Comparison of ENCODE assay signal across 8 mouse cellular contexts in the genomic region with DNA sequence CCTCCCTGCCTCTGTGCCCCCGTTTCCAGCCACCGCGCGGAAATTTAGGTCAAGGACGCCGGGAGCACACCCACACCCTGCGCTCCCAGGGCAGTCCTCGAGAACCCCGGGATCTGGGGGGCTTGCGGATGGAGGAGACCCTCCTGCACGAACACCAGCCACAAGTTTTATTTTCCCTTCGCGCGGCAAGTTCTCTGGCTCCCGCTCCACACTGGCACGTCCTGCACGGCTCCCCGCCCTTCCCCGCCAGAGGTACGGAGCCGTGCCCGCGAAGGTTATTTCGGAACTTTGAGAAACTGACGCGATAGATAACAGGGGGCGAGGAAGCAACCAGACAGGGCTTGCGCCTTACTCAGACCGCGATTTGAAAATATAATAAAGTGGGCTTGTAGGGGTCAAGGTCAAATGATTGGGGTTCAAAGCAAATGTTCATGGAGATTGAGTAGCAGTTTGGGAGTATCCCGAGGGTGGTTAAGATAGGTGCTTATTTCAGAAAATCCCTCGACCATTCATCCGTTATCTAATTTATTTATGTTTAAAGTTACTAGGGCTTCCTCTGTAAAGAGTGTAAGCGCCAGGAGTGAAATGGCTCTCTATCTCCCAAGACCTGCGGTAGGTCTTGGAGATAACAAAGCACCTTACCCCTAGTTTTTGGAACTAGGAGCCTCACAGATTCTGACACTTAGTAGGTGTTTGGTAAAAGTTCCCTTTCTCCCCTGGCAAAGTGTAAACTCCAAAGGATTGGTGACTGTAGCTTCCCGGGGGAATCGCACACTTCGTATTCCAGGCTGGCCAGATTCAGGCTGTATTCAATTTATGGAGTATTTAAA. TPM values are rescaled to one million over a fixed set of nuclear protein-coding genes. Genes with fewer than 3 reads are reported as not detected.
DNase-seq lines count a peak whose midpoint lies in the region; ATAC-seq and TF ChIP-seq lines count a peak whose summit lies in the region.

No protein-coding gene starts in this region.

- H3K27me3 ChIP-seq in heart, embryonic 11.5 days (ENCODE audit: control insufficient read depth, insufficient read depth, low read length): no peaks in the 10 kb centered on the region
- H3K27me3 ChIP-seq in limb, embryonic 15.5 days: no peaks in the 10 kb centered on the region
- no peaks in the 10 kb centered on the region for H3K27me3 ChIP-seq in myocyte (ENCODE audit: control insufficient read depth, insufficient read depth, insufficient read length)

- H3K9me3 ChIP-seq in heart, embryonic 11.5 days (replicated peaks; ENCODE audit: control insufficient read depth, low read length): no peaks in the 10 kb centered on the region
- no peaks in the 10 kb centered on the region for H3K9me3 ChIP-seq in limb, embryonic 15.5 days

- peaks cover 38% of the 10 kb centered on the region for H3K79me2 ChIP-seq in myocyte (ENCODE audit: control insufficient read depth, insufficient read depth)

- WGBS in heart, embryonic 11.5 days (ENCODE audit: insufficient replicate concordance): 4% methylated on average over 38 of the region's 38 CpGs
- WGBS in limb, embryonic 15.5 days: 5% methylated on average over 38 of the region's 38 CpGs

- H3K27ac ChIP-seq in brown adipose tissue, adult 24 weeks (replicated peaks; ENCODE audit: low read depth, low read length): peak overlapping the region; percentile 87
- peak overlapping the region; percentile 90 for H3K27ac ChIP-seq in heart, embryonic 11.5 days (ENCODE audit: low read depth, low read length)
- H3K27ac ChIP-seq in limb, embryonic 15.5 days: peak overlapping the region; percentile 91

- H3K4me2 ChIP-seq in heart, embryonic 11.5 days: peak overlapping the region; percentile 95
- H3K4me2 ChIP-seq in limb, embryonic 15.5 days: peak overlapping the region; percentile 88
- peak overlapping the region; percentile 87 for H3K4me2 ChIP-seq in myocyte (ENCODE audit: low read depth)

- peak overlapping the region; percentile 80 for H3ac ChIP-seq in myocyte (ENCODE audit: control insufficient read depth, insufficient read length)

- H3K4me1 ChIP-seq in brown adipose tissue, adult 24 weeks (ENCODE audit: control insufficient read depth, insufficient read depth, insufficient read length, low read length): peaks cover 2% of the 10 kb centered on the region; the same call in 1 of the 2 replicates
- peaks cover 40% of the 10 kb centered on the region for H3K4me1 ChIP-seq in heart, embryonic 11.5 days (ENCODE audit: control insufficient read depth, insufficient read depth, low read length)
- peaks cover 26% of the 10 kb centered on the region for H3K4me1 ChIP-seq in limb, embryonic 15.5 days

- peak overlapping the region; percentile 86 for H3K4me3 ChIP-seq in brown adipose tissue, adult 24 weeks (ENCODE audit: insufficient read depth, low read depth, low read length)
- peak overlapping the region; percentile 76 for H3K4me3 ChIP-seq in heart, embryonic 11.5 days (ENCODE audit: low read depth, low read length)
- peak overlapping the region; percentile 93 for H3K4me3 ChIP-seq in limb, embryonic 15.5 days
- peak overlapping the region; percentile 63 for H3K4me3 ChIP-seq in myocyte

- H3K9ac ChIP-seq in heart, embryonic 11.5 days (ENCODE audit: low read depth, low read length): peak overlapping the region; percentile 99
- H3K9ac ChIP-seq in limb, embryonic 15.5 days: peak overlapping the region; percentile 80

- TF ChIP-seq POLR2A in myocyte (IDR thresholded peaks at IDR 0.05; ENCODE audit: insufficient read length, low read depth): no peak

- DNase-seq in spleen, adult 12 weeks (ENCODE audit: low spot score): peak; percentile 39
- DNase-seq in spleen, adult 18-20 months: no peak
- DNase-seq in cerebellum, postnatal 14 days: no peak
- no peak for DNase-seq in cerebellum, adult 9-10 months

- ATAC-seq in heart, embryonic 11.5 days (replicated peaks; ENCODE audit: insufficient number of reproducible peaks, low FRiP score, low TSS enrichment): peak; percentile 33
- peak; percentile 26; the same call in 1 of the 2 replicates for ATAC-seq in limb, embryonic 15.5 days (ENCODE audit: insufficient number of reproducible peaks, low FRiP score, low TSS enrichment, low read depth)

- no peaks in the 10 kb centered on the region for H3K36me3 ChIP-seq in heart, embryonic 11.5 days (ENCODE audit: control insufficient read depth, insufficient read depth, low read length)
- H3K36me3 ChIP-seq in limb, embryonic 15.5 days: no peaks in the 10 kb centered on the region
- H3K36me3 ChIP-seq in myocyte (ENCODE audit: control insufficient read depth, insufficient read depth): peaks cover 4% of the 10 kb centered on the region

TF ChIP-seq in myocyte, 11 proteins besides CTCF, POLR2A, EP300 and RAD21:
- TF ChIP-seq E2F4 (IDR thresholded peaks at IDR 0.05; ENCODE audit: insufficient read depth) (no peak), MAX (IDR thresholded peaks at IDR 0.05; ENCODE audit: low read depth) (no peak), TCF3 (IDR thresholded peaks at IDR 0.05; ENCODE audit: insufficient read length, low read depth) (no peak), USF1 (IDR thresholded peaks at IDR 0.05; ENCODE audit: low read depth) (no peak), MYOD1 (IDR thresholded peaks at IDR 0.05; ENCODE audit: control insufficient read depth in 1 of 3, insufficient read length in 2 of 3, low read depth in 2 of 3) (no peak), SRF (IDR thresholded peaks at IDR 0.05; ENCODE audit: control insufficient read depth, insufficient read length, low read depth) (no peak), REST (IDR thresholded peaks at IDR 0.05; ENCODE audit: insufficient read depth, insufficient read length) (no peak), CEBPB (IDR thresholded peaks at IDR 0.05; ENCODE audit: insufficient read depth, poor library complexity, severe bottlenecking) (no peak), POLR2AphosphoS2 (IDR thresholded peaks at IDR 0.05; ENCODE audit: insufficient read length, low read depth) (no peak), MYOG (IDR thresholded peaks at IDR 0.05; ENCODE audit: control insufficient read depth in 1 of 3, insufficient read depth in 1 of 3, insufficient read length in 2 of 3, low read depth in 2 of 3) (no peak), TCF12 (IDR thresholded peaks at IDR 0.05; ENCODE audit: insufficient read depth, poor library complexity, severe bottlenecking) (no peak)

RNA-seq across cellular contexts. Expression of gene Msi2, which starts 0.7 kb away (rescaled TPM):
- polyA plus RNA-seq in brown adipose tissue, adult 24 weeks (2012; ENCODE audit: insufficient read depth, insufficient read length, missing spikeins): 34.4 and 57.2 TPM in 2 replicates
- polyA plus RNA-seq in heart, embryonic 11.5 days (2014; fragmentation: Nextera tagmentation; extraction: Ambion mirVana): 15.3 and 18.4 TPM in 2 replicates
- polyA plus RNA-seq in limb, embryonic 15.5 days (2015; fragmentation: Nextera tagmentation; extraction: Ambion mirVana): 12.0 and 13.1 TPM in 2 replicates
- 37.9 TPM for polyA plus RNA-seq in myocyte (2012; fragmentation: generic; extraction: Trizol)
